Mouse (Mus musculus): Measurements from ENCODE around the gene Smim7. TPM values are rescaled to one million over a fixed set of nuclear protein-coding genes. Genes with fewer than 3 reads are reported as not detected.

Smim7 gene
- polyA plus RNA-seq, 1 experiment from 2014 or later, result 140 TPM

Small RNAs within 50 kb of the gene (microRNA-seq; reads per million reads assigned to microRNA genes)
- gene Gm28019, result not detected

Other genes starting within 250 kb of the Smim7 start
- 59.3 and 60.5 TPM in 2 replicates for gene Eps15l1, start 149.6 kb downstream of the Smim7 start, polyA plus RNA-seq (2014; fragmentation: Nextera tagmentation; extraction: Ambion mirVana)
- gene Calr3, start 127.2 kb downstream of the Smim7 start, polyA plus RNA-seq (2014; fragmentation: Nextera tagmentation; extraction: Ambion mirVana), result 0.92 and 1.7 TPM in 2 replicates
- 14.4 and 14.9 TPM in 2 replicates for gene 1700030K09Rik, start 127.2 kb downstream of the Smim7 start, polyA plus RNA-seq (2014; fragmentation: Nextera tagmentation; extraction: Ambion mirVana)
- gene Cherp, start 95.9 kb downstream of the Smim7 start, polyA plus RNA-seq (2014; fragmentation: Nextera tagmentation; extraction: Ambion mirVana), result 47.2 and 52.3 TPM in 2 replicates
- 11.0 and 12.8 TPM in 2 replicates for gene Slc35e1, start 78.5 kb downstream of the Smim7 start, polyA plus RNA-seq (2014; fragmentation: Nextera tagmentation; extraction: Ambion mirVana)
- 13.4 and 15.8 TPM in 2 replicates for gene Med26, start 22.8 kb downstream of the Smim7 start, polyA plus RNA-seq (2014; fragmentation: Nextera tagmentation; extraction: Ambion mirVana)
- gene Tmem38a, start 967 bp upstream of the Smim7 start, polyA plus RNA-seq (2014; fragmentation: Nextera tagmentation; extraction: Ambion mirVana), result 34.2 TPM in 2 replicates
- 2.4 and 2.7 TPM in 2 replicates for gene Nwd1, start 75.6 kb upstream of the Smim7 start, polyA plus RNA-seq (2014; fragmentation: Nextera tagmentation; extraction: Ambion mirVana)
- gene Sin3b, start 152.2 kb upstream of the Smim7 start, polyA plus RNA-seq (2014; fragmentation: Nextera tagmentation; extraction: Ambion mirVana), result 179 and 185 TPM in 2 replicates
- gene F2rl3, start 190.8 kb upstream of the Smim7 start, polyA plus RNA-seq (2014; fragmentation: Nextera tagmentation; extraction: Ambion mirVana), result 0.39 and 0.57 TPM in 2 replicates